Mouse (Mus musculus) cerebellum, adult 9-10 months (tissue): ENCODE measurements at regions not wholly inside any gene's neighbourhood (a gene's known extent, or its start where the extent isn't known, plus 50 kb on each side); places are given as distances from the start of the nearest gene placed in this dataset.

Experiments used
- DNase-seq: peaks from one replicate; pipeline ENCODE4 v3.0.0; 2022

DNA sequence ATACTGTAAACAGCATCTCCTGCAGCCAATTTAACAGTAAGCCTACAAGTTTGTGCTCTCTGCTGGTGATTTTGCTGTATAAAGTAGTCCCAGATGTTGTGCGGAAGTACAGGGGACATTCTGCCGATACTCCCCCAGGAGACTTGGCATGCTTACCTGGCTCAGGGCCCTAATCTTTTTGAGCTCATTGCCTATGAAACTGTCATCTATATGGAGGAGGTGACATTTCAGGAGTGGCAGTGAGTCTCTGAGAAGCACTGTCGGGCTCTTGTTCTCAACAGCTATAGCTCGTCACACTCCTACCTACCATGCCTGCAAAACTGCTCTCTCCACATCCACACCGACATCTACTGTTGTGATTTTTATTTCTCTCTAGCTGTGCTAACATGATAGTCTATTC lies 439.7 kb downstream of the Matn1 start:
- DNase-seq: no peak

DNA sequence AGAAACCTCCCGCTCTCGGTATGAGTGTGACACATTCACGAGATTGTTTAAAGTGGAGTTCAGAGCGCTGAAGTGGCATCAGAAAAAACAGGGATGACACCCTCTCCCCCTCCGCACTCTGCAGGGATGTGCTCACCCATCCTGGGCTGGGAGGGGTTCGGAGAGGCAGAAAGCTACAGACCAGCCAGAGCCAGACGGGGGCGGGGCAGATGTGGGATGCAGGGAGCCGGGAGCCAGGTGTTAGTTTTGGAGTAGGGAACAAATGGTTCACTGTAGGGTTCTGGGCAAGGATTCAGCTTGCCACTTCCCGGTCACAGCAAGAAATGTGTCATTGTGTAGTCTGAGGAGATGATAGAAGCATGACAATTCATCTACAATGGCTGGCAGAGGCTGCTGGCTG lies 442.8 kb downstream of the Matn1 start:
- no peak for DNase-seq

DNA sequence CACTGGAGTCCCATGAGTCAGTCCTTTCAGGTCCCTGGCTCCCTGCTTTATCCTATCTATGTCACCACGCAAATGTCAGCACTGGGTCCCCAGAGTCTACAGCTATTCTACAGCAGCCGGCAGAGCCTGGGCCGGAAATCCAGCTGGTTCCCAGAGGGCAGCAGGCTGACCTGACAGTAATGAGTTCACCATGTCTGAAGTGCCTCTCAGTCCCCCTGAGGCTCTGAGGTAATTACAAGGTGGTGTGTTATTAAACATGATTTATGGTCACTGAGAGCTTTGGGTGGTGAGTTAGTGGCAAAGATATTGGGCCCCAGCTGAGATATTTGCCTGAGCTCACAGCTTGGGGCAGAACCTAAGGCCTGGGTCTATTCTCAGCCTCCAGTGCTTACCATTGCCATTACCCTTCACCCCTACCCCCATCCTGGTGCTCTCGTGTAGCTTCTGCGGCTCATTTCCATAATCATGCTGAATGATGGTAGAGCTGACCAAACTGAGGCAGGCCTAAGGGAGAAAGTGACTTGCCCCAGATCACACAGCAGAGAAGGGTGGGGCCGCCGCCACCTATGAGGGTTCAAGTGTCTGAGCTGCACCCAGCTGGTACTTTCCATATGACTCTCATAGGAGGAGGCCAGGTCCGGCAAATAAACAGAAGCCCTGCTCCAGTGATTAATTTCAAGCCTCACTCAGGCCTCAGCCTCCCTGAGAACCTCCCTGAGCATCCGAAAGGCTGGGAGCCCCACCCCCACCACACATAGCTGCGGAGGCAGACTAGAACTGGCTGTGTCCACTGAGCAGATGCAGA lies 446.8 kb downstream of the Ptpru start:
- no peak for DNase-seq

DNA sequence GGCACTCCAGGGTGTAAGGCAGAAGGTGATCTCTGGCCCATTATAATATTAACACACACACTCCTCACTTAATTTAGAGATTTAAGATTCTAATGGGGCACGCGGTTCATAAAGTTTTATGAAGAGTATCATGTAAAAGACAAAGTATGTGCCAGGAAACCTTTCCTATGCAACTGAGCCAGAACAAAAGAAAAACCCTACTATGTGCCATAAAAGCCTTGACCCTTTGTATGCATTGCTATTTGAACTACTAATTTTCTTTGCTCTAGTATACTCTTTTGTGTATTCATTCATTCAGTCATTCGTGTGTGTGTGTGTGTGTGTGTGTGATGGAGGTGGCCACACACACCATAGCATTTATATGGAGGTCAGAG lies 446.2 kb downstream of the Ptpru start:
- DNase-seq: no peak

DNA sequence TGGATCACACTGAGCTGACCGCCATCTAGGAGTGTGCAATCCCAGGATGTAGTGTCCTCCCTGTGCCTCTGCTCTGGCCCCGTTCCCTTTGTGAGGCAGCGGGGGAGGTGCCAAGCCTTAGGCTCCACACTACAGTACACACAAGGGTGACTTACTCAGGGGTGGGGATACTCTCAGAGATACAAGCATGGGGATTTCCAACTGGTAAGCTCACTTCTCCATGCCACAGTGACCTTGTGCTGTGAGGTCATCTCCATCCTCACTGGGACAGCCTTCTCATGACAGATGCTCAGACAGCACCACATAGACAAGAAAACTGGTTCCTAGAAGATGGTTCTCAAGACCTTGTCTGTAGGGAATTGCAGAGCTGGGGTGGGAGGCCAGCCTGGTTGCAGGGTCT lies 445.6 kb downstream of the Ptpru start:
- no peak for DNase-seq

DNA sequence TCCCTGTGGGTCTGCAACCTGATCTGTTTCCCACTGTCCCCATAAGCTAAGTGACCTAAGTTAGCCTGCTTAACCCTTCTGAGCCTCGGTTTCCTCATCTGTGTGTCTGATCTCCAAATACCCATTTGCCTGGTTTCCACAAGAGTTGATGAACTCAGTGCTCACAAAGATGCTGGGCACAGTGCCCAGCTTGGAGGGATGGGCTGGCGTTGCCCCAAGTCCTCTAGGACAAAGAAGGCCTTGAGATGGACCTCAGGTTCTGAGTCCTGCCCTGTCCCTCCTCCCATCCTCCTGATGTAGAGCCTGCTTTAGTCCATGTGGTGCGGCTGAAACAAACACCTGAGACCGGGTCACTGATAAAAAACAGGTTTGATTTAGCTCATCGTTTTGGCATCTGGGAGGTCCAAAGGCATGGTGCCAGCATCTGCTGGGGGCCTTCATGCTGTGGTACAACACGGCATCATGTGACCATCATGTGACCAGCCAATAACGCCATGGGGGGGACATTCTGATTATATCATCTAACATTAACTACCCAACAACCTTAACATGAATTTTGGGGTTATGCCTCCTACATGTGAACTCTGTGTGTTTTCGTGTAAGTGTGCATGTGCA lies 441.8 kb downstream of the Ptpru start:
- no peak for DNase-seq

DNA sequence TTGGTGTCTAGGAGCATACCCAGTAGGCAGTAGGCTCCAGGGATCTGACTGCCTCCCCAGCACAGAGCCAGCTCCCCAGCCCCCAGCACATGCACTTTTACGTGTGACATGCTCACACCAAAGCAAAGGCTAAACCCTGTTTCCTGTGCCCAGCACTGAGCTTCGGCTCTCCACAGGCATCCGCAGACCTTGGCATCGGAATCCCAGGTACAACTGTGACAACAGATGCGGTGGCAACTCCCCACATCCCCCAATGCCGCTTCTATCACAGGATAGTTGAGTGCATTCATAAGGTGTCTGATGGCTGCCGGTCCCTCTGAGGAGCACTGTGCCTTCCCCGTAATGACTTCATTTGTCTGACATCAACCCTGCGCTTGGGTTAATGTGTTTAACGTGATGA lies 440.9 kb downstream of the Ptpru start:
- no peak for DNase-seq

DNA sequence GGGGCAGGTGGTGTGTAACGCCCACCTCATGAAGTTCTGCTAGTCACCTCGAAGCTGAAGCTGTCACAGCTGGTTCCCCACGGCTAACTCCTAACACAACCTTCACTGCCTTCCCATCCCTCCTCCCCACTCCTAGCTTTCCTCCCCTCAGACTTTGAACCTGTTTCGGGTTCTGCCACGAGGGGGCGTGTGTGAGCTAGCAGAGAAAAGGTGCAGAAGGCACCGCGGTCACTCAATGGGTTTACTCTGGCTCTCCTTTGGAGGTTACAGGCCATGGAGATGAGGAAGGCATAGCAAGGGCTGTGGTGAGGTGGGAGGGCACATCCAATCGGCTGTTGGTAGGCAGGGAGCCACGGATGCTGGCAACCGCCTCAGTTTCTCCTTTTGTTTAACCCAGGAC lies 437.3 kb downstream of the Ptpru start:
- DNase-seq: peak; percentile 57

DNA sequence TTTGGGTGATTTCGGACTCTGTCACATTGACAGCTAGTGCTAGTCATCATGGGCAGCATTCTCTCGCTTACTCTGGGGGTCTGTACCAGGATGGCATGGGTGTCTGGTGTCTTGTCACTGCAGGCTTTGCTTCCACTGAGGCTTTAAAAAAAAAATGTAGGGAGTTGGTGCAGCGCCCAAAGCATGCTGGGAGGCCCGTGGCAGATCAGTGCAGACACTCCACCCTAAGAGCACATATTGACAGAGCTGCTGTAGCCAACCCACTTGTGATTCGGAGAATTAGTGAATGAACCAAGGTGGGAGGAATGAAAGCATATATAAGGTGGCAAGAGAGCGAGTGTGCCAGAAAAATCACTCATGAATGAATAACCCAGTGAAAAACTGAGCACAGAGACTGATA lies 436.8 kb downstream of the Ptpru start:
- no peak for DNase-seq

DNA sequence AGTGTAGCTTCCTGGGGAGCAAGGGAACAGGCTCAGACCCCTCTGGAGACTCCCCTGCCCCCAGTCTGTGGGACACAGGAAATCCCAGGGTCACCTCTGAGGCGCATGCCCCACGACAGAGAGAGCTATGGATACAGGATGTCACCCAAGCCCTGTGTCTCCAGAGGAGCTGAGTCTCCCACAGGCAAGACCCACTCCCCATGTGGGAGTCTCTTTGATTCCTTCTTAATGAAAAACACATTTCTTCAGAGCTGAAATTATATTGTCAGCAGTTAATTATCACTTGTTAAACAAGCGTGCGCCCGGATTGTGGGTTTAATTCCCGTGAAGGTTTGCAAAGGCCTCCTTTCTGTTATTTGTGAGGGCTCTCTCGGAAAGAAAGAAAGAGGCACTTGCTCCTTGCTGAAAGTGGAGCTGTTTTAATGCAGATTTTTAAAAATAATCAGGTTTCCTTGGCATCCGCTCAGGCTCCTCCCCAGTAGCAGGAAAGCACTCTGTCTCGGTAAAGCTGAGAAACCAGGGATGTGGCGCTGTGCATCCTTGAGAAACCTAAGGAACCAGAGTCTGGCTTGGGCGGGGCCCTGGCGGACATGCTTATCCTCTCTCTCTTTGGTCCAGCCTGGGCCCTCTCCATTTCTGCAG lies 432.6 kb downstream of the Ptpru start:
- no peak for DNase-seq

DNA sequence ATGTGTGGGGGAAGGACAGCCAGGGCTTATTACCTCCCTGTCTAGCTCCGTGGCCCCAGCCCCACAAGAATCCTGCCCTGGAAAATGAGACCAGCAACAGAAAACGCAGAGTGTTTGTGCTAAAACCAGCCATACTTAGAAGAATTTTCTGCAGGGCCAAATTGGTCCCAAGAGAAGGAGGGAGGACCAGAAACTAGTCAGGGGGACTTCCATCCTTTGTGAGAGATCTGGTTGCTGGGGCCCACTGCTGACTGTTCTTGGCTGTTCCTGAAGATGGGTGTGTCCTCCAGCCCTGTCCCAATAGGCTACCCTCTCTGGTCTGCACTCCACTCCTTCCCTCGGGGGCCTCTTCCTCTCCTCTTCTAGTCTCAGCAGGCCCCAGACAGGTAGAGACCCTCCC lies 430.6 kb downstream of the Ptpru start:
- DNase-seq: no peak

DNA sequence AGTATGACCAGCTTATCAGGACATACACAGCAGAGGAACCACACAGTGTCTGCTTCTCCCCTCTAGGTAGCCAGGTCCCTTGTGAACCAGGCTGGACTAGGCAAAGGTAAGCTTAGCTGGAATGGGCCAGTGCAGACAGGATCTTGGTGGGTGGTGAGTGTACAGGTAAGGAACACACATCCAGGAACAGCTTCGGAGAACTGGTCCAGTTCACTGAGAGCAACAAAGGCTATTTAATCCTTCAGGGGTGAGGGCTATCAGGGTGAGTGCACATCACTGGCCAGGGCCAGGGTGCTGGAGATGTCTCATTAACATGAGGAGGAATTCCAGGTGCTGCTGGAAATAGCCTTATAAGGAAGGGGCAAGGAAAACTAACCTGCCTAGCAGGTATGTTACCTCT lies 429.4 kb downstream of the Ptpru start:
- DNase-seq: no peak

DNA sequence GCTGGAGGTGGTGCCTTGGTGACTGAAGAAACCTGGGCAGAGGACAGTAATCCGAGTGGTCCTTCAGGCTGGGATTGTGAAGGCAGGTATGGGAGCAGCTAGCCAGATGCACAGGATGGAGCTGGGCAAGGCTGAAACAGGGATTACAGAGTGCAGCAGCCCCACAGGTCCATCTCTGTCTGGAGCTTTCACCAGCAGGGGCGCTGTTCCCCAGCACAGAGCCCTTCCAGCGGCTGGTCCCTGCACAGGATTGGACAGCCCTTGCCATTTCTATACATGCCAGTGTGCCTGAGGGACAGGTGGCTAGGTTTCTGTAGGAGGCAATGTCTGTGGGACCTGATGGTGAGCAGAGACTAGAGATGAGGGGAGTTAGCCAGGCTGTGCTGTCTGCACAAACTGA lies 428.3 kb downstream of the Ptpru start:
- DNase-seq: no peak

DNA sequence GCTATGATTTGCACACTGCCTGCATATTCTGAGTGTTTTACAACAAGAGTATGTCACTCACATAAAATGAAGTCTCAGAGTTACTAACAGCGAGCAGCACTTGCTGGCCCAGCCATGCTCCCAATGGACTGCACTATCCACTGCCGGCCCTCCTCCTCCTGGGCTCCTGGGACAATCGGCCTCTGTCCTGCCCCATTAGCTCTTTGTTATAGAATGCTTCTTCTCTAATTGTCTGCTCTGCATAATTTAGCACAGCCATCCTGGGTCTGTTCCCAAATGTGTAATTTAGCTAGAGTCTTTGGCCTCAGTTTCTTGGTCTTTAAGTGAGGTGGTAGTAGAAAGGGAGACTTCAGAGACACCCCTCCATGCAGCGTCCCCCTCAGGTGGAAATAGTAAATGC lies 426.2 kb downstream of the Ptpru start:
- DNase-seq: no peak

DNA sequence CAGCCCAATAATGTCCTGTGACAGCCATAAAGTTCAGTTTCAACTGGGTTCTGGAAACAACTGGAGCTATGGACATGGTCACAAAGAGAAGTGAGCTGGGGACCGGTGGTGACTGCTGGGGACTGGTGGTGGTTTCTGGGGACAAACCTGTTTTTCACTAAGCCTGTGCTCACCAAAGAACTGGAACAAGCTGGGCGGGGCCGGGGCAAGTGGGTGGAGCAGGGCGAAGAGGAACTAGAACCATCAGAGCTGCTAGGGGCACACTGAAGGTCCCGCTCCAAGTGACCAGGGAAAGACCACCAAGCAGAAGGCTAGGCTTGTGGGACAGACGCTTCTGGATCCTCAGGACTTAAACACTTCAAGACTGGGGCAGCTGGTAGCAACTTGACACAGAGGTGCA lies 424.7 kb downstream of the Ptpru start:
- no peak for DNase-seq

DNA sequence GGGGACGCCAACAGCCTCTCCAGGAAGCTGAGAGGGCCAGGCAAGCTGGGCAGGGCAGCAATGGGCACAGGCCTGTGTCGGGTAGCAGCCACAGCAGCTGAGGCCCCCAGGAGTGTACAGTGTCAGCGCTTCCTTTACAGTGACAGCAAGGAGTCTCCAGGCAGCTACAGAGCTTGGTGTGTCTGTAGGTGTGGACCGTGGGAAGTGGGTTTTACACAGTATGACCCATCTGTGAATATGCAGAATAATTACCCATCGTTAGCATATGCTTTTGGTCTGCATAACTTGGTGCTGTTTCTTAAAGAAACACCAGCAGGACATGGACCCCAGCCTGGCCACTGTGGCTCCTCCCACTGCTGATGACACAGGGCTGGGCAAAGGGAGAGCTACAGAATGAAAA lies 422.6 kb downstream of the Ptpru start:
- DNase-seq: no peak

DNA sequence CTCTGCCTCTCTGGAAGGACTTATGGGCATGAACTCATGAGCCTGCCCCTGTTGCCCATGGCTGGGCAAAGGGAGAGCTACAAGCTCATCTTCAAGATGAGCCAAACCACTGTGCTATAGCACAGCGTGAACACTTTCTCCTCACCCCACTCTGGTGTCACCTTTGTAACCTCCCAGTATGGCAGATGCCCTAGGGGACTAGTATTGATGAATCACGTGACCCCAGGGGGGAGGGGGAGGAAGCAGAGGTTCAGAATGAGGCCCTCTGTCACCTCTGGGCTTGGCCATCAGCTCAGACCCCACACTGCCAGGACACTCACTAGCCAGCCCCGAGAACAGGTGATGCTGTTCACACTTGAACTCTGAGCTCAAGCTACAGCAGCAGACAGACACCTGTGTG lies 421.9 kb downstream of the Ptpru start:
- DNase-seq: no peak

DNA sequence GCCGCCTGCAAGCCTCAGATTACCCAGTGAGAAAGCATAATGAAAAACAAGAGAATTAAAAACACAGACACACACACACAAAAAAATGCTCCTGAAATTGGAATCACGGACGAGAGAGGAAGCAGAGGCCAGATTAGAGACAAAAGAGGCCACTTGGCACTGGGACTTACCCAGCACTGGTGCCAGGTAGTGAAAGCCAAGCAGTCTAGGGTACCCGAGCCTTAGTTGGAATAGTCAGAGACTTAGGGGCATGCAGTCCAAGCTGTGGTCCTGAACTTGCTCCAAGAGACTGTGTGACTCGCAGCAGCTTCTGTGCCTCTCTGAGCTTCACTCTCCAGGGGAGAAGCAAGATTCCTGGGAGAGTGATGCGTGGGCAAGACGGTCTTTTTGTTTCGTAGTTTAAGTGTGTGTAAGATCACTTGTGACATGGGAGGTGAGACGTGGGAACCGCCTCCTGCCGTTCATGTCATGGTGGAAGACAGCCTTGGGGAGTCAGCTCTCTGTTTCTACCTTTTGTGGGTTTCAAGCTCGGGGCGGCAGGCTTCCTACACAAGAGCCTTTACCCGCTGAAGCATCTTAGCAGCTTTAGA lies 420.8 kb downstream of the Ptpru start:
- DNase-seq: no peak

DNA sequence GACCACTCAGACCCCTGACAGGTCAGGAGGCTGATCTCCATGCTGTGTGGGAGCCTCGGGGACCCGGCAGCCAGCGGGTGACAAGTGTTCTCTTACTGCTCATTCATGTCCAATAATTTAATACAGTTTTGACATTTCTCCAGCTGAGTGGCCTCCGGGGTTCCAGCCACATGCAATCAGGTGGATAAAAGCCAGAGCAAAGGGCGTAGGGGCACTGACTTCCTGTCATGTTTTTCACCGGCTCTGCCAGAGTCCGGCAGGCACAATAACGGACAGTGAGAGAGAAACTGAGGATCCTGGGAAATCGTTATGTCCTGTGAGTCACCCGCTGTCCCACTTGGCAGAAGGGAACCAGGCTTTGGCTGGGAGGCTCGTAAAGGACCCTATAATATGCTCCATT lies 412.8 kb downstream of the Ptpru start:
- no peak for DNase-seq

DNA sequence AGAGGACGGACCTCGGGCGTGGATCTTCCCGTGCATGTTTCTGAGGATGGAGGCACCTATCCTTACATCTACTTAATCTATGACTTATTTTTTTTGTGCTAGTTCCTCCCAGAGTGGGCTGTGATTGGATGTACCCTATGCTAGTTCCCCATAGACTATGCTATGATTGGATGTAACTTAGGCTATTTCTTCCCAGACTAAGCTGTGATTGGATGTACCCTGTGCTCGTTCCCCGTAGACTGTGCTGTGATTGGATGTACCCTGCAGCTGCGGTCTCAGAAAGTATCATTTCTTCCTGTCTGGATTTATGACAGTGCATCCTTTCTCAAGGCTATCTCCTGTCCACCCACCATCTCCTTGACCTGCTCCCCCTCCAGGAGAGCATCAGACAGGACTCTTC lies 410.2 kb downstream of the Ptpru start:
- DNase-seq: no peak

DNA sequence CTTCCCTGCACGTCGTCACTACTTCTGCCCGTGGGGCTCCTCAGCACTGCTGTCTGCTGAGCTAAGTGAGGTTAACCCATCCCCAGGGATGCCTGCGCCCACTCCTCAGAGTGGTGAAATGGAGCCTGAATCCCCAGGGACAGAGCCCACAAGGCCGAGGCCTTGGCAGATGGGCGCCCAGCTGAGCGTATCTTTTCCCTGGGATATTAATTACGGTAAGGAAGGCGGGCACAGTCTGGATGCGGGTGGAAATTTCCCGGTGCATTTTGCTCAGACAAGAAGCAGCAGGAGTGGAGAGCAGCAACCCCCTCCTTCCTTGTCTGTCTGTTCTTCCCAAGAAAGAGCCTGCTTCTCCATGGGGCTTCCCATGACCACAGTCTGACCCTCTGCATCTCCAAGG lies 408.7 kb downstream of the Ptpru start:
- DNase-seq: peak; percentile 22

DNA sequence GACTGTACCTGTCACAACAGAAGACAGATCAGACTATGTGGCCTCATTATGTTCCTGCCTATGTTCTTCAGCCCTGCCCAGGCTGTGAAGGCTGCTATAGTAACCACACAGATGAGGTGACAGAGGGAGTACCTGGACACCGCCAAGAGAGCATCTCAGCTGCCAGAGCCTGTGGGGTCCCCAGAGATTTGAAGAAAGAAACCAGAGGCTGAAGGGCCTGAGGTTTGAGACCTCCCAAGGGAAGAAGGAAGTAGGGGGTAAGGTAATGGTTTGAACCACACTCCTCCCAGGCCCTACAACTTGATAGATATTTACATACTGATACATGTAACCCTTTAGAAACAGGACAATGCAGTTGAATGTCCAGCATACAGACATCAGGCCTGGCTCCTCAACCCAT lies 407.7 kb downstream of the Ptpru start:
- DNase-seq: no peak

DNA sequence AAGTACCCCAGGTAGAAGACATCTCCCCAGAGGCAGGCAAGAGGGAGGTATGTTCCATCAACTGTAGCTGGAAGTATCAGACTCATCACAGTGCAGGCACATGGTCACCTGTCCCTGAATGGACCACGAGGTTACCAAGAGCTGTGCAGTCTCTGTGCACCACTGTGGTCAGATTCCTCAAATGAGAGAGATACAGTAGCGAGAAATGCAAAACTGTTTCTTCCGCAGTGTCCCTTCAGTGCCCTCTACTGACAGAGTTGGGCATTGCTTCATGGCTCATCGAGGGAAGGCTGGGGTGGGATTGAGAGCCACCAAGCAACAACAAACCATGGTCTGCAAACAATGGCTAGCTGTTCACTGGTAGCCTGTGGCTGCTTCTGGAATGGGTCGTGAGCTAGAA lies 406.9 kb downstream of the Ptpru start:
- DNase-seq: peak; percentile 80

DNA sequence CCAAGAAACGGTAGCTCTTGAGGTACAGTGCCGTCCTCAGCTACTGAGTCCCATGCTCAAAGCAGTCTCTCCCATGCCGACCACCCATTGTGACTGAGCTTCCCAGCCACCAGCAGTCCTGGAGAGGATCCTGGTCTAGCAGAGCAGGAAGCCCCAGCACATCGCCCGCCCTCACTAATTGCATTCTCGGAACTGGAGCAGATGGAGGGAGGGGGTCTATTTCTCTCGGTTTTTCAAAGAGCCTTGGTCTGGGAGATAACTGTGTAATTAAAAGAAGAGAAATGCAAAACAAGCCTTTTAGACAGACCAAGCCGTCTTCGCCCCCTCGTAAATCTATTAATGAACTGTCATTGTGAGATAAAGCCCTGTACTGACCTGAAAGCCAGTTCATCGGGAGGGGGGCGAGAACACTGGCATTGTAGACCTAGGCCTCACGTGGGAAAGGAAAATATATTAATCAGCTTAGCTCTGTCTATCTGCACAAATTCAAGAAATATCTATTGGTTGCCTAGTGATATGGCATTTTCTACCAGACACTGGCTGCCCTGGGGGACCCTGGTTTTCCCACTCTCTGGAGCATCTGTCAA lies 405.4 kb downstream of the Ptpru start:
- DNase-seq: no peak
